Mouse (Mus musculus) ES-E14 (cell line): ENCODE results near the gene Gm11627.

Source experiments
- CHD2 ChIP-seq: IDR thresholded peaks from 2 replicates; pipeline ENCODE4 v1.6.1; 2014; ENCODE audit warnings: mild to moderate bottlenecking, low read depth, low read length, inconsistent platforms
- ZC3H11A ChIP-seq: IDR thresholded peaks from 2 replicates; pipeline ENCODE4 v1.6.1; 2012; ENCODE audit warnings: low read depth, mild to moderate bottlenecking, inconsistent platforms, low read length, borderline replicate concordance

DNA sequence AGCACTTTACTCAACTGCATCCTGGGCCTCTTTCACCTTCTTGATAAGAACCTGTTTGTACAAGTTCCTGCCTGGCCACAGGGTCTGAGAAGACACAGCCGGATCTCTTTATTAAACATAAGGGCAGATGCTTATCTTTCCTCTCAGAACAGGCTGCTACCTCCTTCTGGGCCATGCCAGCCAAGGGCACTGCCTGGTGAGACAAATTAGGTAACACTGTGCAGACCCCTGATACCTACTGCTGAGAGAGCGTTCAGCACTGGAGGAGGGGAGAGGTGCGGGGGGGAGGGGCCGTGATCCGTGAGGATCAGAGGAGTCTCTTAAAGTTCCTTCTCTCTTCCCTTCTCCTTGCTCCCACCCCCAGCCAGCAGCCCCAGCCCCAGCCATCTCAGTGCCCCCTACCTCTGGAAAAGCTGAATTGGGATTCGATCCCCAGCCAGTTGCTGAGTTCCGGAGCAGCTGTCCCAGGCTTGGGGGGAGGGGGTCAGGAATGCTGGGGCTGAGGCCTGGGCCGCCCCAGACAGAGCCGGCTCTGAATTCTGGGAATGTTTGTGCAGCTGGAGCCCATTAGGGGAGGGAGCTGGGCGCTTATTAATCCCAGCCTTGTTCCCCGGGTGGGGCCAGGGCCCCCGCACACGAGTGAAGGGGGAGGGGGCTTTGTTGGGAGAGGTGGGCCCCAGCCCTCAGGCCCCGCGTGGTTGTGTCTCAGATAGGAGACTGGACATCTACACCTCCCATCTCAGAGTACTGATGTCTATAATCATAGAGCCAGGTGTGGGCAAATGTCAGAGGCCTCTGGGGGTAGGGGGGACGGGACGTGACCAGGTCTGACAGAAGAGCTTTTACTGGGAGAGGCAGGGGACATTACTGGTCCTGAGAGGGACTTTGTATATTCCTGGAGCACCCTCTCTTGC, 44.9 kb upstream of the Gm11627 start:
- TF ChIP-seq ZC3H11A (no peak), CHD2 (no peak)
